Mouse (Mus musculus) cerebellum, adult 2 months (tissue): ENCODE data around the gene P2rx4.

ENCODE experiments used
- CTCF ChIP-seq: fragments of 200-500 bp; IDR thresholded peaks from 2 replicates; pipeline ENCODE4 v1.5.1; 2011; ENCODE audit warnings: low read depth, mild to moderate bottlenecking, control low read depth, low read length, moderate library complexity, borderline replicate concordance; ENCODE audit not compliant: insufficient read depth
- POLR2A ChIP-seq: fragments of 200-500 bp; IDR thresholded peaks from 2 replicates; pipeline ENCODE4 v1.6.1; 2011; ENCODE audit warnings: low read length, control low read depth, borderline replicate concordance; ENCODE audit not compliant: insufficient read depth

DNA sequence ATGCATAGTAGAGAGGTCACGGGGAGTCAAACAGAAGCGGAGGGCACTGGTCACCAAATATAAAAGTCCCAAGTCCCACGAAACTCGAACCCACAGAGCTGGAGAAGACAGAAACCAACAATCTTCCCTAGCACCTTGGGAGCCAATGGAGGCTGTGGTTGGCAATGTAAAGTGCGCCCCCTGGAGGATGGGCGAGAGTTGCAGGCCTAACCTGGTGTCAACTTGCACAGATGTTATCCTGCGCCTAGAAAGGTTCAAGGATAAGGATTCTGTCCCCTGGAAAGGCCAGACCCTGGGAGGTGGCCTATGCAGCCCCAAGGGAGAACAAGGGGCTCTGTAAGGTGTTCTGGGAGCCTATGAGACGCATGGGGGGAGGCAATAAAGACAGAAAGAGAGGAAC is 24.0 kb downstream of the P2rx4 start:
- TF ChIP-seq CTCF (peak; percentile 73), POLR2A (no peak)
